Mouse (Mus musculus): ENCODE measurements around the gene Fblim1.
A peak's percentile ranks its signal among the peaks of the same experiment; 100 is the strongest.

DNA sequence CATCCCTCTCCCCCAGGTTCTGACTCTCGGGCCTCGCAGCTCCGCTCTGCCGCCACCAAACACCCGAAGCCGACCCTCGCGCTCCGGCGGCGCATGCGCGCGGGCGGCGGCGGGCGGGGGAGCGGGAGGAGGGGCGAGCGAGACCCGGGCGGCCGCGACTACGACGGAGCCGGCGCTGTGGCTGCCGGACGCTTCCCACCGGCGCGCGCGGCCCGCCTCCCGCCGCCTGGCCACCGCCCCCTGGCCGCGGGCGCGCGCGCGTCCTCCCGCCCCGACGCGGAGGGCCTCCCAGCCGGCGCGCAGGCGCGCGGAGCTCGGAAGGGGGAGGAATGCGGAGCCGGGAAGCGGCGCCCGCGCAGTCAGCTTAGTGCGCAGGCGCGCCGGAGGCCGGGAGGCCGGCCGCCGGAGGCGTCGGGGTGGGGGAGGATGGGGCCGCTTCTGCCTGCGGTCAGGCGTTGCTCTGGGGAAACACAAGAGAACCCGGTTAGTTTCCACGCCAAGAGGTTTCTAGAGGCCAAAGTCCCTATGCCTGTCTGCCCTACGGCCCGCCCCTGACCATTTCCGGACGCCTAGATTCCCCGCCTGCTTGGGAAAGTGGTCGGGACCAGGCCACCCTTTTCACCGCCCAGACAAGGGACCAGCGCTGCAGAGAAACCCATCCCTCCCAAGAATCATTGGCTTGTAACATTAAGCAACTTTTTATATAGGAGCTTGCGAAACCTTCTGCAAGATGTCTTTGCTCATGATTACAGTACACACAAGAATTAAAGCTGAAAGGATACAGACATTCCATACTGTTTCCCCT is 67.3 kb downstream of the Fblim1 start, which contains the start of gene Spen:
- TF ChIP-seq MYOG (IDR thresholded peaks at IDR 0.05; ENCODE audit: control insufficient read depth in 1 of 3, insufficient read depth in 1 of 3, insufficient read length in 2 of 3, low read depth in 2 of 3) (peak in 1 of 3 experiments; percentile 4), POLR2A (IDR thresholded peaks at IDR 0.05; ENCODE audit: insufficient read length, low read depth) (peak; percentile 54), MYOD1 (IDR thresholded peaks at IDR 0.05; ENCODE audit: control insufficient read depth in 1 of 3, insufficient read length in 2 of 3, low read depth in 2 of 3) (no peak), USF1 (IDR thresholded peaks at IDR 0.05; ENCODE audit: low read depth) (no peak)
